Mouse (Mus musculus): Measurements from ENCODE around the gene Aox2.
A peak's percentile ranks its signal among the peaks of the same experiment; 100 is the strongest.

Aox2 gene

DNA sequence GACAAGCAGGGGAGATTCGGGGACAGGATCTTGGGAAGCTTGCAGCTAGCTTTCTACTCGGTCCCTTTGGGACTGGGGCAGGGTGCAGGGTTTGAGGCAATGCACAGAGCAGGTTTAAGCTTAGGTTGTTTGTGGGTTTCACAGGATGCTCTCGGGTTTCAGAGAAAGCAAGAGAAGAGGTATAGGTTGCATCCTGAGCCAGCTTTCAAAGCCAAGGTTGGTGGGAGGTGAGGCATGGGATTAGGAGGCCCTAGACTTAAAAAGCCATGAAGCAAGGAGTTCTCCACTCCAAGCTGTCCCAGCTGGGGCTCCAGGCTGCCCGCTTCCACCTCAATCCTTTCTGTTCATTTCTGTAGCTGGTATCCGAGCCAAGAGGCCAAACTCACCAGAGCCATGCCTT, at the start of gene Aox2:
Gene Aox2, plus strand, starts transcription at position 301 of the 400 bp plus-strand sequence.
- DNase-seq (ENCODE audit: extremely low read depth, low read depth): no peak

DNA sequence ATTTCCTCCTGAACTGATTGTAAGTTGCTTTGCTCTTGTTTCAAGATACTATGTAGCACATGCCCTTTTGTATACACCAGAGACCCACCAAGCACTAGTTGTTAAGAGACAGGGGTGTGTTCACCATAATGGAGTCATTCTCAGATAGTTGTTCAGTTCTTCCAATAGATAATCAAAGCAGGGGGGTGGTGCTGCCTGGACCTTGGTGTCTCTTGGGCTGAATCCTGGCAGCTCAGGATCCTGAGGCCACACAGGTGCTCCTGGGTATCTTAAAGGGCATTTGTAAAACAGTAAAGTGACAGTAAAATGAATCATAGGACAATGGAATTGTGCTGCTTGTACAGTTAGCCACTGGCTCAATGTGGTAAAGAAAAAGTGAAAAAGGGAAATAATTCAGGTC, 49.2 kb upstream of the Aox2 start:
- no peak for DNase-seq (ENCODE audit: extremely low read depth, low read depth)

- no peak for DNase-seq (ENCODE audit: extremely low read depth, low read depth)
These were observed 48.4 kb upstream of the Aox2 start for GRCm38 (mm10) chr1:58229774-58230173.

DNA sequence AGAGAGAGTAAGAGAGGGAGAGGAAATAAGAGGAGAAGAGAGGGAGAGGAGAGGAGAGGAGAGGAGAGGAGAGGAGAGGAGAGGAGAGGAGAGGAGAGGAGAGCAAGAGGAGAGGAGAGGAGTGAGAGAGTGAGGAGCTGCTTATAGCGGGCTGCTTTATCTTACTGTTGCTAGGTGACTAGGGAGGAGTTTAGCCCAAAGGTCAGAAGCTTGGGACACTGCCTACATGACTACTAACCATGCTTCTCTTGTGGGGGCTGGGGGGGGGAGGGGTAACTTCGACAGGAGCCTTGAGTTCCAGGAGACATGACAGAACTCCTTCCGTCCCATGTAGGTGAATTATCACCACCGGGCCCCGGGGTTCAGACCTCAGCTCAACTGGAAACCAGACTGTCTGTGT, 47.6 kb upstream of the Aox2 start:
- DNase-seq (ENCODE audit: extremely low read depth, low read depth): no peak

GRCm38 (mm10) chr1:58235405-58235804, 42.7 kb upstream of the Aox2 start:
- DNase-seq (ENCODE audit: extremely low read depth, low read depth): no peak

GRCm38 (mm10) chr1:58237527-58238299, 40.4 kb upstream of the Aox2 start:
- DNase-seq (ENCODE audit: extremely low read depth, low read depth): no peak

GRCm38 (mm10) chr1:58238440-58238839, 39.7 kb upstream of the Aox2 start:
- DNase-seq (ENCODE audit: extremely low read depth, low read depth): no peak

DNA sequence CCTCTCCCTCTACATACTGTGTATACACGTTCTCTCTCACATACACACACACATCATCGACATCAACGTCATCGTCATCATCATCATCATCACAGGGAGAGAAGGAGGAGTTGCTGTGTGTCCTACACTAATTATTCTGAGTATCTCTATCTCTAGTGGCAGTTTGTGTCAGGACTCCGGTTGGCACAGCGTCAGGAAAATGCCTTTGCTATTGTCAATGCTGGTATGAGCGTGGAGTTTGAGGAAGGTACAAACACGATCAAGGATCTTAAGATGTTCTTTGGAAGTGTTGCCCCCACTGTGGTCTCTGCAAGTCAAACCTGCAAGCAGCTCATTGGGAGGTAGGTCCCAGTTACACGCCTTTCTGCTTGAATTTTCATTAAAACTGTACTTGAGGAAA, 39.2 kb upstream of the Aox2 start:
- no peak for DNase-seq (ENCODE audit: extremely low read depth, low read depth)

GRCm38 (mm10) chr1:58240347-58240746, 37.8 kb upstream of the Aox2 start:
- no peak for DNase-seq (ENCODE audit: extremely low read depth, low read depth)

GRCm38 (mm10) chr1:58244487-58244886, 33.6 kb upstream of the Aox2 start:
- DNase-seq (ENCODE audit: extremely low read depth, low read depth): peak; percentile 9

GRCm38 (mm10) chr1:58248518-58248917, 29.6 kb upstream of the Aox2 start:
- no peak for DNase-seq (ENCODE audit: extremely low read depth, low read depth)

- DNase-seq (ENCODE audit: extremely low read depth, low read depth): no peak
These were observed 24.7 kb upstream of the Aox2 start for GRCm38 (mm10) chr1:58253466-58253865.

DNA sequence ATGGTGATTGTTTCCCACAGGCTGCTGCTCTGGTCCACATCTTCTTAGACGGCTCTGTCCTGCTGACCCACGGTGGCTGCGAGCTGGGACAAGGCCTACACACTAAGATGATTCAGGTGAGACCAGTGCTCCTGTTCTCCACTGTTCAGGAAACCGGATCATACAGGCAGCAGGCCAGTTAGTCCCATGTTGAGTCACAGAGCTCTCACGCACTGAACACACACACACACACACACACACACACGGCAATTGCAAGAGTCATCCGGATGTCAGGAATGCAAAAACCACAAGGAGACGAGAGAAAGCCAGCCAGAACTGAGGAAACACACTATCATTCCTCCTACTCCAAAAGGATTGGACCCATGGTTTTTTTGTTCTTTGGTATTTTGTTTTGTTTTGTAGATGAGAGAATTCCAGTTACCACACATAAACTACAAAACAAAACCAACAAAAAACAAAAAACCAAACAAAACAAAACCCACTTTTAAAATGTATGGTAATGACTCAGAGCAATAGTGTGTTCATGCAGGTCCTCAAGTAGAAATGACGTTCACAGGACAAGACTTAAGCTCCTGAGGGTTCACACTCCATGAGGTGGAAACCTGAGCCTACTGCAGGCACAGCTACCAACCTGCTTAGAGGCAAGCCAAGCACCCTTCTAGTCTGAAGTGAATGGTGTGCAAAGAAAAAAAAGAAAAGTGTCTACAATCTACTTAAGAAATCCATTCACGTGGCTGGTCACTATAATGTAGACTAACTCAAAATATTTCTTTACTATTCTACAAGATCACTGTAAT, 20.7 kb upstream of the Aox2 start:
- no peak for DNase-seq (ENCODE audit: extremely low read depth, low read depth)

DNA sequence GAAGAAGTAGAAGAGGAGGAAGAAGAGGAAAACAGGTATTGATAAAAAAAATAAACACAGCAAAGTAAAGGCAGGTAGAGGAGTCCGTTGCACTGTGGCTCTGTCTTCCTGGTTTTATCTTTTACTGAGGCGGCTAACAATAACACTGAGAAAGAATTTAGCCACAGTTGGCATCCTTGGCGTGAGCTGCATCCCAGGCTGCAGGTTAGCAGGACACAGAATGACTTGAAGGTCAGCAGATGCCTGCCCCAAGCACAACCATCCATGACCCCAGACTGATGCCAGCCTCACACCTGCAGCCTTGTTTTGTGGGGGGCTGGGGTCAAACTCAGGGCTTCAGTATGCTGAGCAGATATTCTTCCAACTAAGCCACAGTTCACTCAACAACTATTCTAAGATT, 17.8 kb upstream of the Aox2 start:
- no peak for DNase-seq (ENCODE audit: extremely low read depth, low read depth)

DNA sequence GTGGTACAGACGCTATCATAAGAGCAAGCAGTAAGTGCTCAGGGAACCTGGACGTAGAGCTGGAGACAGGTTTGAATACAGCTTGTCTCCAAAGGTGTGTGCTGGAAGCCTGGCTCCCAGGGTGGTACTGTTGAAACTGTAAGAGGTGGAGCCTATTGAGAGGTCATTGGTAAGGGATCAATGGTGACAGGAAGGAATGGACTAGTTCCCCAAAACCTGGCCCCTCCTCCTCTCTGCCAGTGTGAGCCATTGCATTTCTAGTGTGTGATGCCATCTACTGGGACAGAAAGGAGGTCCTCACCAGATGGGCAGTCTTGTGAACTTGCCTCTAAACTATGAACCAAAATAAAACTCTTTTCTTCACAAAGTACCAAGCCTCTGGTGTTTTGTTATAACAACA, 9.9 kb upstream of the Aox2 start:
- no peak for DNase-seq (ENCODE audit: extremely low read depth, low read depth)

- peak; percentile 34 for DNase-seq (ENCODE audit: extremely low read depth, low read depth)
These were observed 7.1 kb upstream of the Aox2 start for GRCm38 (mm10) chr1:58270807-58271569.

GRCm38 (mm10) chr1:58275879-58276278, 2.2 kb upstream of the Aox2 start:
- DNase-seq (ENCODE audit: extremely low read depth, low read depth): no peak

GRCm38 (mm10) chr1:58278513-58278912, 387 bp downstream of the Aox2 start:
- no peak for DNase-seq (ENCODE audit: extremely low read depth, low read depth)

GRCm38 (mm10) chr1:58280381-58280780, 2.3 kb downstream of the Aox2 start:
- DNase-seq (ENCODE audit: extremely low read depth, low read depth): no peak

- no peak for DNase-seq (ENCODE audit: extremely low read depth, low read depth)
These were observed 3.0 kb downstream of the Aox2 start for GRCm38 (mm10) chr1:58280939-58281624.

DNA sequence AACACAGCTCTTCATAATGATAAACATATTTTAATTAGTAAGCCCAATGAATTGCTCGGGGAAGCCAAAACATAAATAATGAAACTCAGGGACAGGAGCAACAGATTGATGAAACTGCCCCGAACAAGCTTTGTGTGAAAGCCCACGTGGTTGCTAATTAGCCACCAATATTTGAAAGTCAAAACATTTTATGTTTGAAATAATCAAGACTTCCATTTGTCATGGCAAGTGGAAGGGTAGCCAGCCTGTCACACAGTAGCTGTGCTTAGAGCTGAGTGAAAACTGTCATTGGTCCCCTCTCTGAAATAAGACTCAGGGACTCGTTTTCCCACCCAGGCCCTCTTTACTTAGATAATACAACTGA, 3.5 kb downstream of the Aox2 start:
- no peak for DNase-seq (ENCODE audit: extremely low read depth, low read depth)
